Mouse (Mus musculus): ENCODE data around the gene Agbl1. TPM values are rescaled to one million over a fixed set of nuclear protein-coding genes. Genes with fewer than 3 reads are reported as not detected.

Agbl1 gene
- polyA plus RNA-seq, 1 experiment, result 0.63 TPM

DNA sequence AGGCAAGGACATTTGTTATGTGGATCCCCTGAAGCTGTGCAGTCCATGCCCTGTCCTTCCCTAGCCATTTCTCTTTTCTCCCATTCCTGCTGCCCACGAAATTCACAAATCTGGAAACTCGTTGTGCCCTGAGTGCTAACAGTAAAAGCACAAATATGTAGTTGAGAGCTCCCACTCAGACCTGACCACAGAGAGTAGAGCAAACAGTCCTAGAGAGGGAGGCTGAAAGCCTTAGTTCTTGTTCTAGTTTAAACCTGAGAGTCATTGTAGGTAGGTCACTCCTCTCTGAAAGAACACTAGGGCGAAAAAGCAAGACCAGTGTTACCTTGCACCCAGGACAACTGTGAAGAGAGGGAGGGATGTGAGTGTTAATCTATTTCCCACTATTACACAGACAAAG is 917.8 kb downstream of the Agbl1 start:
- Histone ChIP-seq H3K4me3 (ENCODE audit: control insufficient read depth, low read depth, low read length) (no peak overlapping the region), H3K4me1 (ENCODE audit: control insufficient read depth, insufficient read depth, low read length) (no peaks in the 10 kb centered on the region), H3K36me3 (ENCODE audit: control insufficient read depth, insufficient read depth, low read length) (no peaks in the 10 kb centered on the region), H3K27ac (ENCODE audit: control insufficient read depth, insufficient read depth, low read depth, low read length) (no peak overlapping the region), H3K27me3 (ENCODE audit: control insufficient read depth, insufficient read depth, low read length) (no peaks in the 10 kb centered on the region)
- TF ChIP-seq POLR2A (IDR thresholded peaks at IDR 0.05; ENCODE audit: control insufficient read depth, low read depth, low read length) (no peak), CTCF (IDR thresholded peaks at IDR 0.05; ENCODE audit: control insufficient read depth, insufficient read depth, insufficient replicate concordance, low read depth, low read length) (no peak)

- no peak overlapping the region for H3K27ac ChIP-seq (ENCODE audit: control insufficient read depth, insufficient read depth, low read depth, low read length)
- H3K36me3 ChIP-seq (ENCODE audit: control insufficient read depth, insufficient read depth, low read length), result no peaks in the 10 kb centered on the region
- TF ChIP-seq POLR2A (IDR thresholded peaks at IDR 0.05; ENCODE audit: control insufficient read depth, low read depth, low read length) (no peak), CTCF (IDR thresholded peaks at IDR 0.05; ENCODE audit: control insufficient read depth, insufficient read depth, insufficient replicate concordance, low read depth, low read length) (no peak)
- no peak overlapping the region for H3K4me3 ChIP-seq (ENCODE audit: control insufficient read depth, low read depth, low read length)
- no peaks in the 10 kb centered on the region for H3K27me3 ChIP-seq (ENCODE audit: control insufficient read depth, insufficient read depth, low read length)
- H3K4me1 ChIP-seq (ENCODE audit: control insufficient read depth, insufficient read depth, low read length), result no peaks in the 10 kb centered on the region
Measured at GRCm38 (mm10) chr7:77148820-77149219, 919.1 kb downstream of the Agbl1 start.

DNA sequence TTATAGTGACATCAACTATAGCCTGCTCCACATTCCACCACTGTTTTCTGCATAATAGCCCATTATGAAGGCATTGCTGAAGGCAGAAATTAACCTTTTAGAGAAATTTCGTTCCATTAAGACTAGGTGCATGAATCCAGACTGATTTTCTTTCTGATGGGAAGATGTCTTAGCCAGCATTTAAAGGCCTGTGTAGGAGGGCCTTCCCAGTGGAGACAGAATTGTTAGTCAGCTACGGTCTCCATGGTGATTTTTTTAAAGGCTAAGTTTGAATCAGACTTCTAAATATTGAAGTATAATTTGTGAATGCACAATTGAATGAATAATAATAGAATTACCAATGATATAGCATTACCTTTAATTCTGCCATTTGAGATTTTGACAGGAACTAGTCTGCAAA is 920.2 kb downstream of the Agbl1 start:
- H3K4me3 ChIP-seq (ENCODE audit: control insufficient read depth, low read depth, low read length), result no peak overlapping the region
- no peak overlapping the region for H3K27ac ChIP-seq (ENCODE audit: control insufficient read depth, insufficient read depth, low read depth, low read length)
- H3K4me1 ChIP-seq (ENCODE audit: control insufficient read depth, insufficient read depth, low read length), result no peaks in the 10 kb centered on the region
- no peaks in the 10 kb centered on the region for H3K36me3 ChIP-seq (ENCODE audit: control insufficient read depth, insufficient read depth, low read length)
- H3K27me3 ChIP-seq (ENCODE audit: control insufficient read depth, insufficient read depth, low read length), result no peaks in the 10 kb centered on the region
- TF ChIP-seq POLR2A (IDR thresholded peaks at IDR 0.05; ENCODE audit: control insufficient read depth, low read depth, low read length), result no peak
- TF ChIP-seq CTCF (IDR thresholded peaks at IDR 0.05; ENCODE audit: control insufficient read depth, insufficient read depth, insufficient replicate concordance, low read depth, low read length), result no peak

DNA sequence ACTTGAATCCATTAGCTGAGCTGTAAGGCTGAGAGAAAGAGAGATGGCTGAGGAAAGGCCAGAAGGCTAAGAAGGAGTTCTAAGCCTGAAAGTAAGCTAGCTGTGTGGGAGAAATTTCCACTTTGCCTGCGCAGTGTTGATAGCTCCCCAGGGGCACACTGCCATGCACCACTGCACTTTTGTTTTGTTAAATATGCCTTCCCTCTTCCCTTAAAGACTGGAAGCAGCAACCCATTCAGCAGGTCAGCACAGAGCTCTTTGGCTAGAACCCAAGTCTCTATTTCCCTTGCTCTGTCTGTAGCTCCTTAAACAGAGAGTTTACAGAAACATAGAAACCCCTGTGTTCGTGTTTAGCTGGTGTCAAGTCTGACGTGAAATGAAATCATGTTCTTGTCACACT is 922.7 kb downstream of the Agbl1 start:
- TF ChIP-seq CTCF (IDR thresholded peaks at IDR 0.05; ENCODE audit: control insufficient read depth, insufficient read depth, insufficient replicate concordance, low read depth, low read length) (no peak), POLR2A (IDR thresholded peaks at IDR 0.05; ENCODE audit: control insufficient read depth, low read depth, low read length) (no peak)
- H3K4me3 ChIP-seq (ENCODE audit: control insufficient read depth, low read depth, low read length), result no peak overlapping the region

DNA sequence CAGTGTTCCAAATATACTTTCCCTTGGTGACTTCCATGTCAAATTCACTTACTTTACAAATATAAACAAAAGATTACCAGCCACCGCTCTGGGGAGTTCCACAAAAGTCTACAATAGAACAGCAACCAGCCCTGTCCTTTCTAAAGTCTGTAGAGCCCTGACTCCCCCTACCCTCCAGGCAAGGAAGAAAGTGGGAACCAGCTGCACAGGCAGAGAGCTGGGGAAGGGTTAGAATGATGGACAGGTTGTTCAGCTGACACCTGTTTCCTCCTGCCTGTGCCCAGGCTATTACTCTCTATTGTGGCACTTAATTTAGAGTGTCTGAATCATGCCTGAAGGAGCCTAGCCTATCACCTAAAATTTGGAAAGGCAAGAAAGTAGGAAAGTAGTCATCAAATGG is 923.2 kb downstream of the Agbl1 start:
- Histone ChIP-seq H3K27me3 (ENCODE audit: control insufficient read depth, insufficient read depth, low read length) (no peaks in the 10 kb centered on the region), H3K4me3 (ENCODE audit: control insufficient read depth, low read depth, low read length) (no peak overlapping the region), H3K27ac (ENCODE audit: control insufficient read depth, insufficient read depth, low read depth, low read length) (no peak overlapping the region), H3K36me3 (ENCODE audit: control insufficient read depth, insufficient read depth, low read length) (no peaks in the 10 kb centered on the region), H3K4me1 (ENCODE audit: control insufficient read depth, insufficient read depth, low read length) (no peaks in the 10 kb centered on the region)
- TF ChIP-seq CTCF (IDR thresholded peaks at IDR 0.05; ENCODE audit: control insufficient read depth, insufficient read depth, insufficient replicate concordance, low read depth, low read length) (no peak), POLR2A (IDR thresholded peaks at IDR 0.05; ENCODE audit: control insufficient read depth, low read depth, low read length) (no peak)

More for the DNA sequence above, 922.7 kb downstream of the Agbl1 start:
- no peaks in the 10 kb centered on the region for H3K36me3 ChIP-seq (ENCODE audit: control insufficient read depth, insufficient read depth, low read length)
- no peak overlapping the region for H3K27ac ChIP-seq (ENCODE audit: control insufficient read depth, insufficient read depth, low read depth, low read length)
- H3K4me1 ChIP-seq (ENCODE audit: control insufficient read depth, insufficient read depth, low read length), result no peaks in the 10 kb centered on the region
- no peaks in the 10 kb centered on the region for H3K27me3 ChIP-seq (ENCODE audit: control insufficient read depth, insufficient read depth, low read length)

DNA sequence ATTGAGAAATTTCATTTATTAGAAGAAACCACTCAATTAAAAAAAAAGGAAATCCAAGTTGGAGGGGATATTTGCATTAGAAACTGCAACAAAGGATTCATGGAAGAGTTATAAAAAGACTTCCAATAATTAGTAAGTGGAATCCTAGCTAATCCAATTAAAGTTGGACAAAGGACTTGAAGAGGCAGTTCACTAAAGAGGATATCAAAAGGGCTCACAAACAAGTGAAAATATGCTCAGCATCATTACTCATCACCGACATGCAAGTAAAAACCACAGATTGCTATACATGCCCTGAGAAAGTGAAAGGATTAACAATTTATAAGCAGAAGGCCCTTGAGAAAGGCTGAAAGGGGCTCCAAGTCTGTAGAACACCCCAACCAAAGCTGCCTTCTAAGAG is 935.2 kb downstream of the Agbl1 start:
- no peaks in the 10 kb centered on the region for H3K4me1 ChIP-seq (ENCODE audit: control insufficient read depth, insufficient read depth, low read length)
- H3K27me3 ChIP-seq (ENCODE audit: control insufficient read depth, insufficient read depth, low read length), result no peaks in the 10 kb centered on the region
- no peaks in the 10 kb centered on the region for H3K36me3 ChIP-seq (ENCODE audit: control insufficient read depth, insufficient read depth, low read length)
- H3K27ac ChIP-seq (ENCODE audit: control insufficient read depth, insufficient read depth, low read depth, low read length), result no peak overlapping the region
- H3K4me3 ChIP-seq (ENCODE audit: control insufficient read depth, low read depth, low read length), result no peak overlapping the region
- TF ChIP-seq POLR2A (IDR thresholded peaks at IDR 0.05; ENCODE audit: control insufficient read depth, low read depth, low read length), result no peak
- TF ChIP-seq CTCF (IDR thresholded peaks at IDR 0.05; ENCODE audit: control insufficient read depth, insufficient read depth, insufficient replicate concordance, low read depth, low read length), result no peak

Measured in testis, adult 2 months (tissue).